Mouse (Mus musculus): ENCODE data around the gene Spryd3.

Gene Spryd3

GRCm38 (mm10) chr15:102114651-102115260 is 21.3 kb downstream of the Spryd3 start:
- in situ Hi-C loops (cut with MboI, MseI), result no loop called here

- in situ Hi-C loops (cut with MboI, MseI), result no loop called here
Measured at GRCm38 (mm10) chr15:102113674-102114073, 22.4 kb downstream of the Spryd3 start.

DNA sequence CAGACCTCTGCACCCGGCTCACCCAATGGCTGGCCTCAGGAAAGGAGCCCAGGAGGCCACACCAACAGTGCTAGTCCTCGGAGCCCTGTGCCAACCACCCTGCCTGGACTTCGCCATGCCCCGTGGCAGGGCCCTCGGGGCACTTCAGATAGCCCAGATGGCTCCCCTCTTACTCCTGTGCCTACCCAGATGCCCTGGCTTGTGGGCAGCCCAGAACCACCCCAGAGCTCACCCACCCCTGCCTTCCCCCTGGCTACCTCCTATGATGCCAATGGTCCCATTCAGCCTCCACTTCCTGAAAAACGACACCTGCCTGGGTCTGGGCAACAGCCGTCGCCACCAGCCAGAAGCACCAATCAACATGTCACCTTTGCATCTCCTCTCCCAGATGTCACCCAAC is 23.2 kb downstream of the Spryd3 start:
- in situ Hi-C loops (cut with MboI, MseI), result no loop called here

GRCm38 (mm10) chr15:102112181-102112580 is 23.9 kb downstream of the Spryd3 start:
- in situ Hi-C loops (cut with MboI, MseI), result no loop called here

DNA sequence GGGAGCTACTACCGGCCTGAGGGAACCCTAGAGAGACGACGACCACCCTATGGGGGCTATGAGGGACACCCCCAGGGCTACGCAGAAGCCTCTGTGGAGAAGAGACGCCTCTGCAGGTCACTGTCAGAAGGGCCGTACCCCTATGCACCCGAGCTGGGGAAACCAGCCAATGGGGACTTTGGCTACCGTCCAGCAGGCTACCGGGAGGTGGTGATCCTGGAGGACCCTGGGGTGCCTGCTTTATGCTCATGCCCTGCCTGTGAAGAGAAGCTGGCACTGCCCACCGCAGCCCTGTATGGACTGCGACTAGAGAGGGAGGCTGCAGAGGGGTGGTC is 24.6 kb downstream of the Spryd3 start:
- in situ Hi-C loops (cut with MboI, MseI), result no loop called here

- in situ Hi-C loops (cut with MboI, MseI), result no loop called here
Measured at GRCm38 (mm10) chr15:102110701-102111494, 25.1 kb downstream of the Spryd3 start.

DNA sequence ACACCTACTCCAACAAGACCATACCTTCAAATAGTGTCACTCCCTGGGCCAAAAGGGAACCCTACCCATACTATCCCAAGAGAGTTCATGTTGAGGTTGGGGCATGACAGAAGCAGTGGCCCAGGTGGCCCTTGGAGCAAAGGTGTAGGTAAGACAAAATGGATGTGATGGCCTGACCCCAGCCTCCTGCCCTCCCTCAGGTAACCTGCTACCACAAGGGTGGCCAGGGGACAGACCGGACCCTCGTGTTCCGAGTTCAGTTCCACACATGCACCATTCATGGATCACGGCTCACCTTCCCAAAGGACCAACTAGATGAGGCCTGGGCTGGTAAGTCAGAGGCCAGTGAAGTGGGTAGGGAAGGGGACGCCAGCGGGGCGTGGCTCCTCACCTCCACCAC is 25.8 kb downstream of the Spryd3 start:
- in situ Hi-C loops (cut with MboI, MseI), result no loop called here

GRCm38 (mm10) chr15:102108651-102109525 is 27.1 kb downstream of the Spryd3 start:
- in situ Hi-C loops (cut with MboI, MseI), result no loop called here

DNA sequence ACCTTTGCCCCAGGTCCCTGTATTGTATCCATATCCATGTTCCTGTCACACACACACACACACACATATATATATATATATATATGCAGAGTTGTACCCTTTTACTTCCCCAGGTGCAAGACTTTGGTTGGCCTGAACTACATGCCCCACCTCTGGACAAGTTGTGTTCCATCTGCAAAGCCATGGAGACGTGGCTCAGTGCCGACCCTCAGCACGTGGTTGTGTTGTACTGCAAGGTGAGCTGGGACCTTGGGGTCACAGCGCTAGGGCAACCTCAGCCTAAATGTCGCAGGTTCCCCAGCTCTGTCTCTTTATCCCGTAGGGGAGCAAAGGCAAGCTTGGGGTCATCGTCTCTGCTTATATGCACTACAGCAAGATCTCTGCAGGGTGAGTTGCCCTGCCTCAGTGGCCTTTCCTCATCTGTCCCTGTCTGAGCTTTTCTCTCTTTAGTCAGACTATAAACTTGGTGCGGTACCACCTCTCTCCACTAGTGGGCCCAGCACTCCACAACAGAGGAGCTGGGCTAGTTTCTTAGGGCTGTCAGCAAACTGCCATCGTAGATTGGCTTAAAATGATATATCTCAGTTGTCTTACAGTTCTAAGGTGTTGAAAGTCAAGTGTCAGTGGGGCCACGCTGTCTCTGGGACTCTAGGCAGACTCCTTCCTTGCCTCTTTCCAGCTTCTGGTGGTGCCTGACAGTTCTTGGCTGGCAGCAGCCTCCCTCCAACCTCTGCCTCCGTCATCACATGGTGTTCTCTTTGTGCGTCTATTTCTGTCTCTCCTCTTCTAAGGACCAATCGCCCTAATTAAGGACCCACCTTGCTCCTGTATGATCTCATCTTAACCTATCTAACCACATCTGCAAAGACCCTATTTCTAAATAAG is 28.1 kb downstream of the Spryd3 start:
- in situ Hi-C loops (cut with MboI, MseI), result no loop called here

- in situ Hi-C loops (cut with MboI, MseI), result no loop called here
Measured at GRCm38 (mm10) chr15:102106754-102107456, 29.1 kb downstream of the Spryd3 start.

DNA sequence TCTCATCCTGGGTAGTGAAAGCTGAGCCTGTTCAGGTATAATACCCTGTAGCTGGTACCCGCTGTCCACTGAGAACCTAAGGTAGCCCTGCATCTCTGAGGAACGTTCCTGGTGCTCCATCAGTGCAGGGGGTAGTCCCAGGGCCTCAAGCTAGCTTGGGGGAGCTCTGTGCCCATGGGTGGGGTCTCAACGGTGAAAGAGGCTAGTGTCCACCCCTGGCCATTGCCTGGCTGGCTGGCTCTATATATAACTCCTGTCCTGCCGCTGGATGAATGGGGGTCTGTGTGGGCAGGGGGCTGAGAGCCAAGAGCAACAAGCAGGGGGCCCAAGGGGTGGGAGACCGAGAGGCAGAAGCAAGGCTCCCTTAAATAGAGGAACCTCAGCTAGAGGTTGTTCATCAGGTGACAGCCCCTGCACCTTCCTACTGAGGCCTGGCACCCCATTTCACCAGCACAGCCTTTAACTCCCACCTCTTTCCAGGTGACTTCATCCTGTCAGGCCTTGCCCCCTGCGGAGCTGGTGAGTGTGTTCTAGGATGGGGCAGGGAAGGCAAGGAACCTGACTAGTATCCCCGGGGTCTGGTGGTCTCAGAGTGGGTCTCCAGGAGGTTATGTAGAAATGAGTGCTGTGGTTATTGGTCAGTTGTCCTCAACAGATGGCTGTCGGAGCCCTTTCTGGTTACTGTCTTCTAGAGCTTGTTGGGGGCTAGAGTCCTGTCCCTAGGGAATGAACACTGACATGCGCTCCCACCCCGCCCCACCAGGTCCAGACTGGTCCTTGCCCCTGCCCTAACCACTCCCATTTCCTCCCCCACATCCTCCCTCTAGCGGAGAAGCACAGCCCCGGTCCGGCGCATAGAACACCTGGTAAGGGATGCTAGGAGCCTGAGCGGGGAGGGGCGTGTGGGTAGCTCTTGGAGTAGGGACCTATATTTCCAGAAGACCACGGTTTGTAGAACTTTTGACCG is 30.0 kb downstream of the Spryd3 start:
- in situ Hi-C loops (cut with MboI, MseI), result no loop called here

DNA sequence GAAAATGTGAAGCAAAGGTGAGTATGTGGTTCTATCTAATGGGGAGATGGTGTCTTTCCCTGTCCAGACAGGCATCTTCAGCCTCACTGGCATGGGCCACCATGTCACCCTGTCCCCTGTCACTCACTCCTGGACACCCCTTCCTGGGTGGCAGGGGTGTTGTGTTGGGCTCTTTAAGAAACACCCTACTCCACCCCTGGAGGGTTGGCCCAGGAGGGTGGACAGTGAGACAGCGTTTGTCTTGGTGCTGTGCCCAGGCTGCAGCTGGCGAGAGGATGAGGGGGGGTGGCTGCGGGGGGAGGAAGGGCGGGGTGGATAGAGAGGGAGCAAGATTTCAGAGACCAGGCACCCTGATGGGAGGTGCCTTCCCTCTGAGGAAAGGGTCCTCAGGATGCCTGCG is 30.7 kb downstream of the Spryd3 start:
- in situ Hi-C loops (cut with MboI, MseI), result no loop called here

DNA sequence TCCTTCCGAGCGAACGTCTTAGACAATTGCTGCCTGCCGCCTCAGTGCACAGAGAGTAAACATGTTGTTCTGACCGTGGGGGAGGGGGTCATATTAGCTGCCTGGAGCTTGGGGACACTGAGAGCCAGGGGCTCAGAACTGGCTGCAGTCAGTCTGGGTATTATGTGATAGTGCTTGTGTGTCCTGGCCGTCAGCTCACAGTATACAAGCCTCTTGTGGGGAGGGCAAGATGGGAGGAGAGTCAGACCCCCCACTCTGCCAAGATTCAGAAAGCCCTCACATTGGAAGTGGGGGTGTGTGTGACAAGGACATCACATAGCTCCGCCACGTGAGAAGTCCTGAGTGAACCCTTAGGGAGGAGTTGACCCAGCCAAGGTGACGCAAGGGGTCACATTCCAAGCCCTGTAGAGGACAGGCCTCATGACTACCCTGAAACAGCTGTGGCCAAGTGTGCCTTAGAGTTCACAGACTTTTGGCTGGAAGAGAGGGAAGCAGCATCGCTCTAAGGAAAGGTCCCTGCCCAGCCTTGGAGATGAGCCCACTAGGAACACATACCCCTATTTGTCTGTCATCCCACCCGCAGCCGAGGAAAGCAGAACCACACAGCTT is 32.0 kb downstream of the Spryd3 start:
- in situ Hi-C loops (cut with MboI, MseI), result no loop called here

GRCm38 (mm10) chr15:102103371-102103946 is 32.6 kb downstream of the Spryd3 start:
- in situ Hi-C loops (cut with MboI, MseI), result no loop called here

DNA sequence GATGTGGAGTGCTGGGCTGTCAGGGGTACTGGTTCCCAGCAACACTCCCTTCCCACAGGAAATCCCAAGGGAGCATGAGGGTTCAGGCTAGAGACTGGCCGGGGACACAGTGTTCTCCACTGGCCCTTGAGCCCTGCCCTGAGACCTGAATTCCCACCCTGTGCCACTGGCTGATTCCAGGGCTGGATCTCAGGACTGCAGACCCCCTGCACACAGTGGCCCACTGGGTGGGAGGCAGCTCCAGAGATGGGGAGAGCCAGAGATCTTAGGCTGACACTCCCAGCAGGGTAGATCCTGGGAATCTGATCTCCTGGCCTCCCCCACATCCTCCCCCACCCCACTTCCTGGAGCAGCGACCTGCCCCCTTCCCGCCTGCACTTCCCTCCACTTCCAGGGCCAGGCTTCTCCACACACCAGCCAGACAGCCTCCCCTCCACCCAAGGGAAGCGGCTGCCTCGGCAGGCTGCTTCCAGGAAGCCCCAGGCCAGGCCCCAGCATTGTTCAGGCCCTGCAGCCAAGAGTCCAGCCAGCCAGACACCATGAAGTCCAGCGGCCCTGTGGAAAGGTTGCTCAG is 33.4 kb downstream of the Spryd3 start:
- in situ Hi-C loops (cut with MboI, MseI), result no loop called here

- in situ Hi-C loops (cut with MboI, MseI), result no loop called here
Measured at GRCm38 (mm10) chr15:102101672-102102541, 34.1 kb downstream of the Spryd3 start.

- in situ Hi-C loops (cut with MboI, MseI), result no loop called here
Measured at GRCm38 (mm10) chr15:102100996-102101671, 34.9 kb downstream of the Spryd3 start.

Data from regulatory T cell (primary cell).